Mouse (Mus musculus): ENCODE results near the gene Rps29.
"Not testable (repeated sequence)": the region's sequence is repeated elsewhere in the genome, so short reads cannot be mapped to it uniquely, and the experiment has no call there.

Gene Rps29

GRCm38 (mm10) chr12:69177526-69177925 is 18.5 kb upstream of the Rps29 start:
- no peak for DNase-seq

GRCm38 (mm10) chr12:69175975-69176374 is 17.0 kb upstream of the Rps29 start:
- DNase-seq: no peak

- DNase-seq: no peak
Measured at GRCm38 (mm10) chr12:69171307-69171706, 12.3 kb upstream of the Rps29 start.

GRCm38 (mm10) chr12:69168461-69169106 is 9.6 kb upstream of the Rps29 start, which contains the start of gene Lrr1:
Gene Lrr1, plus strand, starts transcription at chr12:69168814.
- DNase-seq: peak; percentile 91

GRCm38 (mm10) chr12:69167656-69168460 is 8.9 kb upstream of the Rps29 start:
- DNase-seq: no peak

- not testable (repeated sequence) for DNase-seq
Measured at GRCm38 (mm10) chr12:69166861-69167581, 8.0 kb upstream of the Rps29 start.

- DNase-seq: no peak
Measured at GRCm38 (mm10) chr12:69164904-69165303, 5.9 kb upstream of the Rps29 start.

GRCm38 (mm10) chr12:69163586-69163985 is 4.6 kb upstream of the Rps29 start:
- not testable (repeated sequence) for DNase-seq

- DNase-seq: not testable (repeated sequence)
Measured at GRCm38 (mm10) chr12:69160677-69161076, 1.7 kb upstream of the Rps29 start.

- no peak for DNase-seq
Measured at GRCm38 (mm10) chr12:69159578-69159940, 573 bp upstream of the Rps29 start.

GRCm38 (mm10) chr12:69158366-69158764 is 621 bp downstream of the Rps29 start:
- DNase-seq: no peak

- DNase-seq: no peak
Measured at GRCm38 (mm10) chr12:69157107-69157506, 1.9 kb downstream of the Rps29 start.

- no peak for DNase-seq
Measured at GRCm38 (mm10) chr12:69156436-69156835, 2.5 kb downstream of the Rps29 start.

- no peak for DNase-seq
Measured at GRCm38 (mm10) chr12:69155923-69156322, 3.1 kb downstream of the Rps29 start.

- DNase-seq: no peak
Measured at GRCm38 (mm10) chr12:69150049-69150448, 8.9 kb downstream of the Rps29 start.

GRCm38 (mm10) chr12:69147166-69147735 is 11.7 kb downstream of the Rps29 start:
- DNase-seq: no peak

- no peak for DNase-seq
Measured at GRCm38 (mm10) chr12:69143460-69143859, 15.5 kb downstream of the Rps29 start.

GRCm38 (mm10) chr12:69139841-69140240 is 19.1 kb downstream of the Rps29 start:
- DNase-seq: no peak

GRCm38 (mm10) chr12:69139201-69139600 is 19.8 kb downstream of the Rps29 start:
- no peak for DNase-seq

- DNase-seq: peak; percentile 75
Measured at GRCm38 (mm10) chr12:69131981-69132380, 27.0 kb downstream of the Rps29 start.

GRCm38 (mm10) chr12:69131267-69131666 is 27.7 kb downstream of the Rps29 start:
- DNase-seq: no peak

GRCm38 (mm10) chr12:69130486-69130885 is 28.5 kb downstream of the Rps29 start:
- DNase-seq: no peak

GRCm38 (mm10) chr12:69129634-69130310 is 29.2 kb downstream of the Rps29 start:
- no peak for DNase-seq

All from kidney, postnatal 10 days (tissue).